Mouse (Mus musculus) MEL (cell line): ENCODE results near the gene Itgb2l. TPM values are rescaled to one million over a fixed set of nuclear protein-coding genes. Genes with fewer than 3 reads are reported as not detected.

ENCODE experiments used
- DNase-seq: peaks from one replicate; pipeline ENCODE4 v3.0.0; 2011; ENCODE audit warnings: low read depth, low spot score
- H3K27ac ChIP-seq: 2 replicates; pipeline ENCODE4 v1.5.1; 2012; ENCODE audit warnings: low read depth, mild to moderate bottlenecking, control low read depth, low read length, moderate library complexity; ENCODE audit not compliant: control insufficient read depth
- H3K27me3 ChIP-seq, 2 experiments: fragments of 150-350 bp in 1 of 2; sonication (generic) in 1 of 2; 2 replicates each; pipeline ENCODE4 v1.6.1; 2012; ENCODE audit warnings: low read length in 2 of 2, mild to moderate bottlenecking in 2 of 2, improper control_type of control experiment in 1 of 2, moderate library complexity in 1 of 2; ENCODE audit not compliant: insufficient read depth in 2 of 2, control insufficient read depth in 1 of 2
- H3K36me3 ChIP-seq, 2 experiments: 2 replicates each; pipeline ENCODE4 v1.6.1; 2012 to 2014; ENCODE audit warnings: low read length in 2 of 2, improper control_type of control experiment in 1 of 2, inconsistent platforms in 1 of 2, mild to moderate bottlenecking in 1 of 2; ENCODE audit not compliant: insufficient read depth in 2 of 2, control insufficient read depth in 1 of 2
- H3K4me1 ChIP-seq, 2 experiments: fragments of 150-350 bp in 1 of 2; sonication (generic) in 1 of 2; 2 replicates each; pipeline ENCODE4 v1.6.1; 2012; ENCODE audit warnings: low read length in 2 of 2, improper control_type of control experiment in 1 of 2, mild to moderate bottlenecking in 1 of 2; ENCODE audit not compliant: insufficient read depth in 2 of 2, control insufficient read depth in 1 of 2
- H3K4me3 ChIP-seq, 2 experiments: fragments of 150-350 bp in 1 of 2; sonication (generic) in 1 of 2; 2 replicates each; pipeline ENCODE4 v1.5.1; 2012; ENCODE audit warnings: low read depth in 2 of 2, low read length in 2 of 2, mild to moderate bottlenecking in 2 of 2, moderate library complexity in 2 of 2, control low read depth in 1 of 2, improper control_type of control experiment in 1 of 2; ENCODE audit not compliant: control insufficient read depth in 1 of 2, insufficient read depth in 1 of 2
- H3K79me2 ChIP-seq: 2 replicates; pipeline ENCODE4 v1.6.1; 2012; ENCODE audit warnings: mild to moderate bottlenecking, low read length, moderate library complexity; ENCODE audit not compliant: control insufficient read depth, poor library complexity, insufficient read depth
- H3K9ac ChIP-seq: 2 replicates; pipeline ENCODE4 v1.6.1; 2012; ENCODE audit warnings: low read depth, mild to moderate bottlenecking, control low read depth, low read length, moderate library complexity; ENCODE audit not compliant: control insufficient read depth, poor library complexity, severe bottlenecking
- H3K9me3 ChIP-seq: fragments of 150-350 bp; sonication (generic); replicated peaks from 2 replicates; pipeline ENCODE4 v1.6.1; 2012; ENCODE audit warnings: mild to moderate bottlenecking, low read length, improper control_type of control experiment, moderate library complexity; ENCODE audit not compliant: insufficient read depth
- BHLHE40 ChIP-seq: IDR thresholded peaks from 2 replicates; pipeline ENCODE4 v1.6.1; 2012; ENCODE audit warnings: low read depth, mild to moderate bottlenecking, inconsistent platforms, low read length, improper control_type of control experiment, borderline replicate concordance
- CTCF ChIP-seq, 3 experiments: IDR thresholded peaks in 2 of 3; conservative IDR thresholded peaks in 1 of 3; 2 replicates each; pipeline ENCODE4 v1.5.1; 2011 to 2012; ENCODE audit warnings: low read length in 3 of 3, low read depth in 2 of 3, mild to moderate bottlenecking in 2 of 3, improper control_type of control experiment in 1 of 3, inconsistent platforms in 1 of 3, mixed read lengths in 1 of 3, moderate library complexity in 1 of 3; ENCODE audit not compliant: control insufficient read depth in 1 of 3, insufficient read depth in 1 of 3, poor library complexity in 1 of 3, severe bottlenecking in 1 of 3
- E2F4 ChIP-seq: IDR thresholded peaks from 2 replicates; pipeline ENCODE4 v1.6.1; 2011; ENCODE audit warnings: low read depth, low read length, improper control_type of control experiment, borderline replicate concordance
- ELF1 ChIP-seq: IDR thresholded peaks from 2 replicates; pipeline ENCODE4 v1.6.1; 2014; ENCODE audit warnings: low read depth, mild to moderate bottlenecking, inconsistent platforms, low read length, improper control_type of control experiment, moderate library complexity
- EP300 ChIP-seq, 2 experiments: IDR thresholded peaks; 2 replicates each; pipeline ENCODE4 v1.6.1; 2011; ENCODE audit warnings: improper control_type of control experiment in 2 of 2, low read length in 2 of 2, low read depth in 1 of 2, mild to moderate bottlenecking in 1 of 2
- GABPA ChIP-seq: IDR thresholded peaks from 2 replicates; pipeline ENCODE4 v1.6.1; 2012; ENCODE audit warnings: low read depth, mild to moderate bottlenecking, inconsistent platforms, low read length, improper control_type of control experiment, moderate library complexity
- GATA1 ChIP-seq: IDR thresholded peaks from 2 replicates; pipeline ENCODE4 v1.6.1; 2011; ENCODE audit warnings: low read depth, low read length, improper control_type of control experiment
- HCFC1 ChIP-seq: IDR thresholded peaks from 2 replicates; pipeline ENCODE4 v1.6.1; 2012; ENCODE audit warnings: low read depth, mild to moderate bottlenecking, inconsistent platforms, low read length, improper control_type of control experiment, moderate library complexity
- MAFK ChIP-seq: IDR thresholded peaks from 2 replicates; pipeline ENCODE4 v1.6.1; 2011; ENCODE audit warnings: low read depth, mild to moderate bottlenecking, low read length, improper control_type of control experiment, borderline replicate concordance
- MAX ChIP-seq: IDR thresholded peaks from 2 replicates; pipeline ENCODE4 v1.6.1; 2011; ENCODE audit warnings: low read length, improper control_type of control experiment
- MYC ChIP-seq: IDR thresholded peaks from 2 replicates; pipeline ENCODE4 v1.6.1; 2011; ENCODE audit warnings: low read depth, mild to moderate bottlenecking, low read length, improper control_type of control experiment, moderate library complexity
- NELFE ChIP-seq: IDR thresholded peaks from 2 replicates; pipeline ENCODE4 v1.6.1; 2011; ENCODE audit warnings: low read depth, low read length, improper control_type of control experiment
- POLR2A ChIP-seq, 2 experiments: IDR thresholded peaks; 2 replicates each; pipeline ENCODE4 v1.6.1; 2011 to 2012; ENCODE audit warnings: low read length in 2 of 2, mild to moderate bottlenecking in 2 of 2, control low read depth in 1 of 2, improper control_type of control experiment in 1 of 2, low read depth in 1 of 2, moderate library complexity in 1 of 2; ENCODE audit not compliant: control insufficient read depth in 1 of 2, insufficient read depth in 1 of 2, poor library complexity in 1 of 2
- POLR2AphosphoS5 ChIP-seq: IDR thresholded peaks from 2 replicates; pipeline ENCODE4 v1.6.1; 2012; ENCODE audit warnings: low read depth, borderline replicate concordance, mild to moderate bottlenecking, inconsistent platforms, low read length, moderate library complexity, mixed read lengths
- SMC3 ChIP-seq: IDR thresholded peaks from 2 replicates; pipeline ENCODE4 v1.6.1; 2011; ENCODE audit warnings: low read depth, low read length, improper control_type of control experiment
- UBTF ChIP-seq: IDR thresholded peaks from 2 replicates; pipeline ENCODE4 v1.6.1; 2012; ENCODE audit warnings: low read depth, mild to moderate bottlenecking, inconsistent platforms, low read length, improper control_type of control experiment, moderate library complexity, borderline replicate concordance; ENCODE audit not compliant: insufficient read depth
- USF2 ChIP-seq, 2 experiments: IDR thresholded peaks; 2 replicates each; pipeline ENCODE4 v1.6.1; 2011 to 2012; ENCODE audit warnings: improper control_type of control experiment in 2 of 2, low read length in 2 of 2, borderline replicate concordance in 1 of 2, inconsistent platforms in 1 of 2, low read depth in 1 of 2, mild to moderate bottlenecking in 1 of 2; ENCODE audit not compliant: insufficient read depth in 1 of 2
- ZMIZ1 ChIP-seq: IDR thresholded peaks from 2 replicates; pipeline ENCODE4 v1.6.1; 2012; ENCODE audit warnings: low read depth, mild to moderate bottlenecking, inconsistent platforms, low read length, improper control_type of control experiment, moderate library complexity
- ZNF384 ChIP-seq: IDR thresholded peaks from 2 replicates; pipeline ENCODE4 v1.6.1; 2012; ENCODE audit warnings: low read depth, mild to moderate bottlenecking, inconsistent platforms, low read length, improper control_type of control experiment
- polyA plus RNA-seq, 2 experiments: library from polyadenylated mRNA; stranded (reverse) in 1 of 2; unstranded in 1 of 2; fragments of >175 nt in 1 of 2; fragments of >200 nt in 1 of 2; gene quantifications; 2 replicates each; pipeline versions ENCODE4 v1.2.1 to v1.2.4; 2012; ENCODE audit warnings: low replicate concordance in 2 of 2, low read depth in 1 of 2; ENCODE audit not compliant: insufficient read length in 2 of 2, insufficient read depth in 1 of 2, missing spikeins in 1 of 2
- total RNA-seq: library from RNA; depleted of rRNA; stranded (reverse); fragments of 300-350 nt; gene quantifications from 2 replicates; pipeline ENCODE4 v1.2.3, GENCODE M21; 2012

Itgb2l gene
- total and polyA plus RNA-seq, 3 experiments, result not detected

GRCm38 (mm10) chr16:96472816-96473215 lies 29.4 kb upstream of the Itgb2l start:
- DNase-seq, result no peak
- Histone ChIP-seq H3K36me3 (no peaks in the 10 kb centered on the region), H3K27ac (no peak overlapping the region), H3K4me1 (no peaks in the 10 kb centered on the region), H3K27me3 (no peaks in the 10 kb centered on the region), H3K79me2 (no peaks in the 10 kb centered on the region), H3K9me3 (no peaks in the 10 kb centered on the region), H3K4me3 (no peak overlapping the region), H3K9ac (no peak overlapping the region)
- TF ChIP-seq POLR2A (IDR thresholded peaks at IDR 0.05; ENCODE audit: control insufficient read depth in 1 of 2, insufficient read depth in 1 of 2, low read depth in 1 of 2, low read length in 2 of 2, poor library complexity in 1 of 2), result no peak
- TF ChIP-seq E2F4, result no peak
- TF ChIP-seq BHLHE40, result no peak
- no peak for TF ChIP-seq USF2 (IDR thresholded peaks at IDR 0.05; ENCODE audit: borderline replicate concordance in 1 of 2, insufficient read depth in 1 of 2, low read depth in 1 of 2, low read length in 2 of 2)
- TF ChIP-seq ZNF384, result no peak
- no peak for TF ChIP-seq POLR2AphosphoS5
- TF ChIP-seq GABPA, result no peak
- TF ChIP-seq ELF1, result no peak
- no peak for TF ChIP-seq CTCF (IDR thresholded peaks at IDR 0.05 in 2 of 3, conservative IDR thresholded peaks at IDR 0.05 in 1 of 3; ENCODE audit: control insufficient read depth in 1 of 3, insufficient read depth in 1 of 3, low read depth in 2 of 3, low read length in 3 of 3, poor library complexity in 1 of 3, severe bottlenecking in 1 of 3)
- TF ChIP-seq NELFE, result no peak
- TF ChIP-seq MAFK, result no peak
- no peak for TF ChIP-seq UBTF
- no peak for TF ChIP-seq SMC3
- no peak for TF ChIP-seq GATA1
- TF ChIP-seq MYC, result no peak

GRCm38 (mm10) chr16:96472361-96472760 lies 28.9 kb upstream of the Itgb2l start:
- Histone ChIP-seq H3K27ac (no peak overlapping the region), H3K27me3 (no peaks in the 10 kb centered on the region), H3K36me3 (no peaks in the 10 kb centered on the region), H3K79me2 (no peaks in the 10 kb centered on the region), H3K9me3 (no peaks in the 10 kb centered on the region), H3K4me1 (no peaks in the 10 kb centered on the region), H3K4me3 (no peak overlapping the region), H3K9ac (no peak overlapping the region)
- DNase-seq, result no peak
- TF ChIP-seq MAX, result no peak
- no peak for TF ChIP-seq MYC
- no peak for TF ChIP-seq CTCF (IDR thresholded peaks at IDR 0.05 in 2 of 3, conservative IDR thresholded peaks at IDR 0.05 in 1 of 3; ENCODE audit: control insufficient read depth in 1 of 3, insufficient read depth in 1 of 3, low read depth in 2 of 3, low read length in 3 of 3, poor library complexity in 1 of 3, severe bottlenecking in 1 of 3)
- no peak for TF ChIP-seq HCFC1
- TF ChIP-seq EP300 (IDR thresholded peaks at IDR 0.05; ENCODE audit: low read depth in 1 of 2, low read length in 2 of 2), result no peak
- TF ChIP-seq GABPA, result no peak
- TF ChIP-seq ZMIZ1, result no peak
- no peak for TF ChIP-seq POLR2AphosphoS5
- no peak for TF ChIP-seq MAFK
